Mouse (Mus musculus) myocyte (in vitro differentiated cells): ENCODE data around the gene Coro1c. TPM values are rescaled to one million over a fixed set of nuclear protein-coding genes. Genes with fewer than 3 reads are reported as not detected.

Source experiments
- H3K27me3 ChIP-seq: one replicate; pipeline ENCODE4 v1.6.1; 2011; ENCODE audit not compliant: control insufficient read depth, insufficient read depth, insufficient read length
- H3K36me3 ChIP-seq: one replicate; pipeline ENCODE4 v1.6.1; 2011; ENCODE audit not compliant: control insufficient read depth, insufficient read depth
- H3K4me2 ChIP-seq: one replicate; pipeline ENCODE4 v1.6.1; 2011; ENCODE audit warnings: low read depth, control low read depth
- H3K4me3 ChIP-seq: one replicate; pipeline ENCODE4 v1.5.1; 2011; ENCODE audit warnings: mild to moderate bottlenecking, control low read depth, moderate library complexity
- H3K79me2 ChIP-seq: one replicate; pipeline ENCODE4 v1.6.1; 2011; ENCODE audit not compliant: control insufficient read depth, insufficient read depth
- H3ac ChIP-seq: one replicate; pipeline ENCODE4 v1.6.1; 2011; ENCODE audit not compliant: control insufficient read depth, insufficient read length
- CEBPB ChIP-seq: IDR thresholded peaks from 2 replicates; pipeline ENCODE4 v1.6.1; 2011; ENCODE audit warnings: mild to moderate bottlenecking, moderate library complexity; ENCODE audit not compliant: poor library complexity, insufficient read depth, severe bottlenecking
- E2F4 ChIP-seq: IDR thresholded peaks from one replicate; pipeline ENCODE4 v1.6.1; 2011; ENCODE audit warnings: mild to moderate bottlenecking, control low read depth, moderate library complexity; ENCODE audit not compliant: insufficient read depth
- MAX ChIP-seq: IDR thresholded peaks from one replicate; pipeline ENCODE4 v1.6.1; 2011; ENCODE audit warnings: low read depth, mild to moderate bottlenecking, control low read depth
- MYOD1 ChIP-seq, 3 experiments: IDR thresholded peaks; one replicate each; pipeline ENCODE4 v1.6.1; 2011; ENCODE audit warnings: control low read depth in 2 of 3, low read depth in 2 of 3, mild to moderate bottlenecking in 2 of 3, moderate library complexity in 1 of 3; ENCODE audit not compliant: insufficient read length in 2 of 3, control insufficient read depth in 1 of 3
- MYOG ChIP-seq, 3 experiments: IDR thresholded peaks; one replicate each; pipeline ENCODE4 v1.6.1; 2011; ENCODE audit warnings: control low read depth in 2 of 3, low read depth in 2 of 3, mild to moderate bottlenecking in 2 of 3; ENCODE audit not compliant: insufficient read length in 2 of 3, control insufficient read depth in 1 of 3, insufficient read depth in 1 of 3
- POLR2A ChIP-seq: IDR thresholded peaks from one replicate; pipeline ENCODE4 v1.6.1; 2011; ENCODE audit warnings: low read depth, mild to moderate bottlenecking, control low read depth, moderate library complexity; ENCODE audit not compliant: insufficient read length
- POLR2AphosphoS2 ChIP-seq: IDR thresholded peaks from one replicate; pipeline ENCODE4 v1.6.1; 2011; ENCODE audit warnings: low read depth, control low read depth; ENCODE audit not compliant: insufficient read length
- REST ChIP-seq: IDR thresholded peaks from one replicate; pipeline ENCODE4 v1.6.1; 2011; ENCODE audit warnings: mild to moderate bottlenecking, control low read depth, moderate library complexity; ENCODE audit not compliant: insufficient read depth, insufficient read length
- SRF ChIP-seq: IDR thresholded peaks from one replicate; pipeline ENCODE4 v1.6.1; 2011; ENCODE audit warnings: low read depth; ENCODE audit not compliant: control insufficient read depth, insufficient read length
- TCF12 ChIP-seq: IDR thresholded peaks from one replicate; pipeline ENCODE4 v1.6.1; 2011; ENCODE audit warnings: mild to moderate bottlenecking, control low read depth; ENCODE audit not compliant: poor library complexity, insufficient read depth, severe bottlenecking
- TCF3 ChIP-seq: IDR thresholded peaks from one replicate; pipeline ENCODE4 v1.6.1; 2011; ENCODE audit warnings: low read depth, control low read depth; ENCODE audit not compliant: insufficient read length
- USF1 ChIP-seq: IDR thresholded peaks from one replicate; pipeline ENCODE4 v1.6.1; 2011; ENCODE audit warnings: low read depth, mild to moderate bottlenecking, control low read depth, moderate library complexity
- polyA plus RNA-seq: library from polyadenylated mRNA; unstranded; fragments of >200 nt; fragmentation: generic; extraction: Trizol; gene quantifications from one replicate; pipeline ENCODE4 v1.2.1, GENCODE M21; 2012; ENCODE audit warnings: missing spikeins

Coro1c gene
- polyA plus RNA-seq, 1 experiment, result 58.9 TPM

DNA sequence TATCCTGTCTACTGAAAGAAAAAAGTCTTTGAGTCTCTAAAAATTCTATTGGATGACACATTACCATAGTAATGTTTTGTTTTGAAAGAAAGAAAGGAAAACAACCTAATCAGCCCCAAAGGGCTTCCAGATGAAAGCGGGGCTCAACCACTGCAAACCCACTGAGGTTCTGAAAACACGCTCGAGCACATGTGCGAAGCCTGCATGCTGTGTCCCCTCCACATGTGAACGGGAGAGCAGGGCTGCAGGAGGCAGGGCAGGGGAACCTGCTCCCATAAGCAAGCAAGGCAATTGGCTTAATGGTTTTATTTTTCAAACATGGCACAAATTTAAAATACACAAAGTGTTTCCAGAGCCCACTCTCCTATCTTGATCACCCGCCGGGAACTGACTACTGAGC lies 51.9 kb downstream of the Coro1c start:
- Histone ChIP-seq H3K36me3 (no peaks in the 10 kb centered on the region), H3K4me2 (no peak overlapping the region), H3K4me3 (no peak overlapping the region), H3ac (no peak overlapping the region), H3K79me2 (peaks cover 46% of the 10 kb centered on the region), H3K27me3 (no peaks in the 10 kb centered on the region)
- TF ChIP-seq SRF, result no peak
- no peak for TF ChIP-seq MAX
- no peak for TF ChIP-seq POLR2A
- TF ChIP-seq POLR2AphosphoS2, result no peak
- no peak for TF ChIP-seq CEBPB
- no peak for TF ChIP-seq MYOD1 (IDR thresholded peaks at IDR 0.05; ENCODE audit: control insufficient read depth in 1 of 3, insufficient read length in 2 of 3, low read depth in 2 of 3)
- no peak for TF ChIP-seq USF1
- TF ChIP-seq TCF3, result no peak
- TF ChIP-seq MYOG (IDR thresholded peaks at IDR 0.05; ENCODE audit: control insufficient read depth in 1 of 3, insufficient read depth in 1 of 3, insufficient read length in 2 of 3, low read depth in 2 of 3), result no peak
- TF ChIP-seq TCF12, result no peak
- no peak for TF ChIP-seq REST
- TF ChIP-seq E2F4, result no peak

DNA sequence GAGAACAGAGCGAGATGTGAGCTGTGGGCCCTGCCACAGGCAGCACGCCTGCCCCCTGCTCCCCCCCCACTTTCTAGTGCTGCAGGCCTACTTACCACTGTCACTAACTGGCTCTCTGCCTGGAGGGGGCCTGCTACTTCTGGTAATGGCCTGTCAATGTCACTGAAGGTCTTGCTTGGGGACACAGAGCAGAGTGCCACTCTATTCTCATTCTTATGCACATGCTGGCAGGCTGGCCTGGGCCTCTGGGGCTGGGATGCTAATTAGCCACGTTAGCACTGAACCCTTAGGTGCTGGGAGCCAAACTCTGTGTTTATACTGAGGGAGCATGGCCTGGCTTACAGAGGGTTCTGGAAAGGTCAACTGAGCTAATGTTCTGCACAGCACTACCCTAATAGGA lies 52.9 kb downstream of the Coro1c start:
- Histone ChIP-seq H3K4me2 (no peak overlapping the region), H3K36me3 (peaks cover 6% of the 10 kb centered on the region), H3K4me3 (no peak overlapping the region), H3K79me2 (peaks cover 36% of the 10 kb centered on the region), H3K27me3 (no peaks in the 10 kb centered on the region), H3ac (no peak overlapping the region)
- no peak for TF ChIP-seq E2F4
- TF ChIP-seq MAX, result no peak
- TF ChIP-seq POLR2A, result no peak
- TF ChIP-seq MYOD1 (IDR thresholded peaks at IDR 0.05; ENCODE audit: control insufficient read depth in 1 of 3, insufficient read length in 2 of 3, low read depth in 2 of 3), result no peak
- no peak for TF ChIP-seq USF1
- no peak for TF ChIP-seq TCF3
- no peak for TF ChIP-seq SRF
- no peak for TF ChIP-seq POLR2AphosphoS2
- TF ChIP-seq CEBPB, result no peak
- no peak for TF ChIP-seq REST
- TF ChIP-seq MYOG (IDR thresholded peaks at IDR 0.05; ENCODE audit: control insufficient read depth in 1 of 3, insufficient read depth in 1 of 3, insufficient read length in 2 of 3, low read depth in 2 of 3), result no peak
- TF ChIP-seq TCF12, result no peak

DNA sequence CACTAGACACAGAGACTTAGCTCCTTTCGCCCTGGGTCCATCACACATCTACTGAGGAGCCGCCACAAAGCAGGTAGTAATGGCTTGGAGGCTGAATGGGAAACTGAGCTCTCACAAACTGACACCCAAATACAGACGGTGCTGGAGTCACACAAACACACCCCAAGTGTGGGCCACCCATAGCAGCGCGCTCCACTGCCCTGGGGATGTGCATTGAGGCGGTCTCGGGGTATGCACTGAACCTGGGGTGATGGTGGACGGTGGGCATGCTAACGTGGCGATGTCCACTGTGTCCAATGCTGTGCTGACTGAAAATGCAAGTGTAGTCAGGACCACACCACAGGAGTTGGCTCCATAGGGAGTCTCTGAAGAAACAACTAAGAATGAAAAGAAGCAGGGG lies 53.4 kb downstream of the Coro1c start:
- TF ChIP-seq TCF12, result no peak
- TF ChIP-seq E2F4, result no peak
- no peak for TF ChIP-seq CEBPB
- no peak for TF ChIP-seq REST
- TF ChIP-seq USF1, result no peak
- no peak for TF ChIP-seq POLR2AphosphoS2
- TF ChIP-seq SRF, result no peak
- no peak for TF ChIP-seq MAX
- TF ChIP-seq TCF3, result no peak
- no peak for TF ChIP-seq POLR2A
- no peak for TF ChIP-seq MYOD1 (IDR thresholded peaks at IDR 0.05; ENCODE audit: control insufficient read depth in 1 of 3, insufficient read length in 2 of 3, low read depth in 2 of 3)
- no peak for TF ChIP-seq MYOG (IDR thresholded peaks at IDR 0.05; ENCODE audit: control insufficient read depth in 1 of 3, insufficient read depth in 1 of 3, insufficient read length in 2 of 3, low read depth in 2 of 3)
- peaks cover 6% of the 10 kb centered on the region for H3K36me3 ChIP-seq
- no peak overlapping the region for H3ac ChIP-seq
- peaks cover 33% of the 10 kb centered on the region for H3K79me2 ChIP-seq
- H3K4me3 ChIP-seq, result no peak overlapping the region
- no peak overlapping the region for H3K4me2 ChIP-seq
- no peaks in the 10 kb centered on the region for H3K27me3 ChIP-seq

GRCm38 (mm10) chr5:113854494-113854893 lies 54.1 kb downstream of the Coro1c start:
- Histone ChIP-seq H3ac (no peak overlapping the region), H3K79me2 (peaks cover 27% of the 10 kb centered on the region), H3K27me3 (no peaks in the 10 kb centered on the region), H3K36me3 (peaks cover 6% of the 10 kb centered on the region), H3K4me3 (no peak overlapping the region), H3K4me2 (no peak overlapping the region)
- TF ChIP-seq MYOG (IDR thresholded peaks at IDR 0.05; ENCODE audit: control insufficient read depth in 1 of 3, insufficient read depth in 1 of 3, insufficient read length in 2 of 3, low read depth in 2 of 3), result no peak
- no peak for TF ChIP-seq TCF3
- no peak for TF ChIP-seq POLR2A
- no peak for TF ChIP-seq E2F4
- TF ChIP-seq REST, result no peak
- TF ChIP-seq USF1, result no peak
- no peak for TF ChIP-seq TCF12
- no peak for TF ChIP-seq SRF
- TF ChIP-seq POLR2AphosphoS2, result no peak
- TF ChIP-seq MAX, result no peak
- no peak for TF ChIP-seq MYOD1 (IDR thresholded peaks at IDR 0.05; ENCODE audit: control insufficient read depth in 1 of 3, insufficient read length in 2 of 3, low read depth in 2 of 3)
- no peak for TF ChIP-seq CEBPB
